Mouse (Mus musculus) kidney, adult 2 months (tissue): Measurements from ENCODE around the gene Traf3ip2.

Source experiments
- CTCF ChIP-seq: fragments of 200-500 bp; conservative IDR thresholded peaks from 2 replicates; pipeline ENCODE4 v1.5.1; 2011; ENCODE audit warnings: low read depth, mild to moderate bottlenecking, control low read depth, low read length, moderate library complexity, mixed read lengths; ENCODE audit not compliant: insufficient read depth, insufficient read length
- POLR2A ChIP-seq: fragments of 200-500 bp; IDR thresholded peaks from one replicate; pipeline ENCODE4 v1.6.1; 2011; ENCODE audit warnings: low read depth, low read length, control low read depth

DNA sequence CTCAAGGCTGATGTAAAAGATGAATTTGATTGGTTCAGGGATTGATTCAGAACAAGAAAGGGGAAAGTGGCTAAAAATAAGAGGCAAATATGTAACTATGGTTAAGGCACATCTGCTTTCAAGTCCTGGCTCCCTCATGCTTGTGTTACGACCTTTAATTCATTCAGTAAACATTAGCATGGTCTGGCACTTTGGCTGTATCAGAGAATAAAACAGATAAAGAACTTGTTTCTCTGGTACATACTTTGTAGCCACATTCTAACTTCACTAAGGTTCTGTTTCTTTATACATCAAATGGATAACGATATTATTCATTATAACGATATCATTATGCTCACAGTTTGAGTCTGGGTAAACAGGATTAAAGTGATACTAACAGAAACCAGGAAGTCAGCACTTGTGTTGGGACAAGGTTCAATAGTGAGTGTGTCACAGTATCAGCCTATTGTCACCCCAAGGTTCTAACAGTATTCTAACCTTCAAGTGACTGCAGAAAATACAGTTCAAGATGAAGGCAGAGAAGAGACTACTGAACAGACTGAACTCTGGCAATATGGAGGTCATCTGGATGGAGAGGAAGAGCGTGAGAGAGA, 65.6 kb downstream of the Traf3ip2 start:
- no peak for TF ChIP-seq CTCF
- no peak for TF ChIP-seq POLR2A
